Mouse (Mus musculus): Measurements from ENCODE around the gene Serpinb8.

The Serpinb8 gene

GRCm38 (mm10) chr1:107645086-107645485 lies 55.3 kb downstream of the Serpinb8 start:
- no peak for DNase-seq (ENCODE audit: inconsistent ontology term)

GRCm38 (mm10) chr1:107657689-107658088 lies 67.9 kb downstream of the Serpinb8 start:
- DNase-seq (ENCODE audit: inconsistent ontology term): no peak
